17 mouse cellular contexts compared by ENCODE assay signal in genomic region chr3:21842545-21843291, GRCm38 (mm10).
DNase-seq lines count a peak whose midpoint lies in the region; ATAC-seq and TF ChIP-seq lines count a peak whose summit lies in the region.
"Had no signal": no experiment of that assay in that cellular context is flagged by ENCODE, and none has a peak within 500 bp of the region (broad histone marks: within the 10 kb centered on the region; RNA-seq: fewer than 3 reads in every experiment).

No protein-coding gene starts in this region.

- H3K36me3 ChIP-seq in heart, embryonic 13.5 days: no peaks in the 10 kb centered on the region
- no peaks in the 10 kb centered on the region for H3K36me3 ChIP-seq in limb, embryonic 14.5 days (ENCODE audit: control insufficient read depth, insufficient read depth, low read length)
- H3K36me3 ChIP-seq in limb, embryonic 10.5 days: no peaks in the 10 kb centered on the region
- H3K36me3 ChIP-seq: embryonic facial prominence, embryonic 13.5 days; limb, embryonic 13.5 days had no signal

- H3K9ac ChIP-seq in heart, embryonic 13.5 days: no peak overlapping the region
- H3K9ac ChIP-seq in limb, embryonic 14.5 days (ENCODE audit: low read depth, low read length, severe bottlenecking): no peak overlapping the region
- H3K9ac ChIP-seq: embryonic facial prominence, embryonic 13.5 days; limb, embryonic 13.5 days; liver, postnatal 0 days had no signal

- H3K27me3 ChIP-seq in heart, embryonic 13.5 days (replicated peaks): no peaks in the 10 kb centered on the region
- H3K27me3 ChIP-seq in limb, embryonic 14.5 days (ENCODE audit: control insufficient read depth, insufficient read depth, low read length): no peaks in the 10 kb centered on the region
- no peaks in the 10 kb centered on the region for H3K27me3 ChIP-seq in limb, embryonic 10.5 days (ENCODE audit: low read depth, poor library complexity, severe bottlenecking)
- H3K27me3 ChIP-seq: embryonic facial prominence, embryonic 13.5 days; limb, embryonic 13.5 days had no signal

- no peak for DNase-seq in heart, postnatal 25 days (ENCODE audit: low spot score)
- DNase-seq in limb, embryonic 14.5 days (ENCODE audit: low spot score): peak; percentile 16
- no peak for DNase-seq in limb, embryonic 10.5 days (ENCODE audit: low spot score)
- DNase-seq in adrenal gland, postnatal 36 days: peak; percentile 35 to 40
- DNase-seq in kidney, postnatal 4 days: peak; percentile 8 to 21
- DNase-seq: cerebellum, postnatal 10 days; gastrocnemius, adult 2 months; heart, postnatal 4 days; liver, postnatal 0 days; right cerebral cortex, adult 18-20 months; thymus, postnatal 36 days had no signal

- H3K4me3 ChIP-seq in heart, embryonic 13.5 days: no peak overlapping the region
- no peak overlapping the region for H3K4me3 ChIP-seq in limb, embryonic 14.5 days (replicated peaks; ENCODE audit: low read length)
- H3K4me3 ChIP-seq in limb, embryonic 10.5 days: no peak overlapping the region
- H3K4me3 ChIP-seq: embryonic facial prominence, embryonic 13.5 days; gastrocnemius, adult 2 months; limb, embryonic 13.5 days had no signal

- WGBS in heart, embryonic 13.5 days: 41% methylated on average over 10 of the region's 10 CpGs
- 60% methylated on average over 10 of the region's 10 CpGs for WGBS in limb, embryonic 14.5 days
- 72% methylated on average over 10 of the region's 10 CpGs for WGBS in limb, embryonic 10.5 days

- no peak for ATAC-seq in heart, embryonic 13.5 days (ENCODE audit: extremely low read depth, insufficient number of reproducible peaks, low FRiP score, low TSS enrichment)
- ATAC-seq in limb, embryonic 14.5 days (ENCODE audit: low FRiP score, low read depth): no peak
- no peak for ATAC-seq in frontal cortex, adult (ENCODE audit: low TSS enrichment)
- ATAC-seq: activated CD4-positive, CD25-positive, alpha-beta regulatory T cell, adult 4 months; liver, postnatal 0 days had no signal

- no peak for TF ChIP-seq POLR2A in limb, embryonic 14.5 days (IDR thresholded peaks at IDR 0.05; ENCODE audit: borderline replicate concordance, extremely low read depth, insufficient read depth, insufficient read length)

- peak overlapping the region; percentile 32; the same call in 1 of the 2 replicates for H3K27ac ChIP-seq in heart, embryonic 13.5 days (replicated peaks)
- H3K27ac ChIP-seq in limb, embryonic 14.5 days (replicated peaks; ENCODE audit: low read depth, low read length): no peak overlapping the region
- H3K27ac ChIP-seq in limb, embryonic 10.5 days: no peak overlapping the region
- H3K27ac ChIP-seq: embryonic facial prominence, embryonic 13.5 days; gastrocnemius, adult 2 months; limb, embryonic 13.5 days; stomach, postnatal 0 days had no signal

- no peak overlapping the region for H3K4me2 ChIP-seq in heart, embryonic 13.5 days
- H3K4me2 ChIP-seq in limb, embryonic 14.5 days (replicated peaks; ENCODE audit: low read depth, low read length, severe bottlenecking): no peak overlapping the region
- H3K4me2 ChIP-seq: embryonic facial prominence, embryonic 13.5 days; limb, embryonic 13.5 days had no signal

- peaks cover 24% of the 10 kb centered on the region for H3K4me1 ChIP-seq in heart, embryonic 13.5 days
- no peaks in the 10 kb centered on the region for H3K4me1 ChIP-seq in limb, embryonic 14.5 days (ENCODE audit: control insufficient read depth, insufficient read depth, low read length)
- H3K4me1 ChIP-seq in limb, embryonic 10.5 days: no peaks in the 10 kb centered on the region
- H3K4me1 ChIP-seq: embryonic facial prominence, embryonic 13.5 days; limb, embryonic 13.5 days had no signal

- intact Hi-C loops in heart, postnatal 25 days (cut with DNase I): no loop called here

- no peaks in the 10 kb centered on the region for H3K9me3 ChIP-seq in heart, embryonic 13.5 days
- H3K9me3 ChIP-seq in limb, embryonic 14.5 days (ENCODE audit: control insufficient read depth, low read length): no peaks in the 10 kb centered on the region
- no peaks in the 10 kb centered on the region for H3K9me3 ChIP-seq in limb, embryonic 10.5 days (replicated peaks)
- H3K9me3 ChIP-seq: embryonic facial prominence, embryonic 13.5 days; limb, embryonic 13.5 days had no signal

Comparison
In these comparisons a context has a peak if more than half of its experiments do, and no peak if none do; other contexts are left out.
1. DNase-seq: peak in limb, embryonic 14.5 days (single experiment), adrenal gland, postnatal 36 days (2 of 2) and kidney, postnatal 4 days (2 of 2); none in heart, postnatal 25 days (single experiment) and limb, embryonic 10.5 days (single experiment).